Mouse (Mus musculus): ENCODE measurements around the gene Pot1a.

DNA sequence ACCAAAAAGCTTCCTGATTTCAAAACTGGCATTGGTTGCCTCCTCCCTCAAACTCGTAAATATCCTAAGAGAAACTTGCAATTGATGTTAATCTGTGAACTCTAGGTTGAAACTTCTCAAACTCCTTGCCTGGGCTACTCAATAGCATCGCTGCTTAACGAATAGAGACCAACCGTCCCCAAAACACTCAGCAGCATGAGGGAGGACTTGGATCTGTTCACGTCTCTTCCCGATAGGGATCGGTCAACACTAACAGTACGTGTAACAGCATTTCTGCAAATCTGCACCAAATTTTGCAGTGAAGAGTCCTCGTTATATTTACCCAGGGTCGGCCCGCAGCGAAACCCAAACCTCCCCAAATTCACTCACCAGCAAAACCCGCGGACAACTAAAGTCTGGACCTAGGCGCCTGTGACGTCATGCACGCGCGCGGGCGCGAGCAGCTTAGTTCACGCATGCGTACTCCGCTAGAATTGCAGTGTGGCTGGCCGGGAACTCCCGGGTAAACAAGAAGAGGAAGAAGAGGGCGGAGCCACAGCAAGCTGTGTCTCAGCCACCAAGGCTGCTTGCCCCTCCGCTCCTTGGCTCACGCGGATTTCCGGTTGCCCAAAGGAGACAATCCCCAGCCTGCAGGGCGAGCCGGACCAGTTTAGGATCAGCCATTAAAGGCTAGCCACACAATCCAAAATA is at the start of gene Pot1a:
- TF ChIP-seq ETS1 (conservative IDR thresholded peaks at IDR 0.05; ENCODE audit: low read depth, low read length) (0 out of 2 replicates have a peak, but pooled peaks have one; percentile 36), RAD21 (IDR thresholded peaks at IDR 0.05; ENCODE audit: low read depth, low read length) (no peak), POLR2A (IDR thresholded peaks at IDR 0.05; ENCODE audit: low read depth, low read length) (peak; percentile 82), ZNF384 (IDR thresholded peaks at IDR 0.05; ENCODE audit: low read depth, low read length) (no peak), EP300 (IDR thresholded peaks at IDR 0.05; ENCODE audit: low read length) (no peak), CTCF (conservative IDR thresholded peaks at IDR 0.05 in 1 of 2, IDR thresholded peaks at IDR 0.05 in 1 of 2; ENCODE audit: low read depth in 2 of 2, low read length in 2 of 2) (no peak), MAX (IDR thresholded peaks at IDR 0.05; ENCODE audit: low read length) (no peak; the same call in 1 of the 2 replicates), HCFC1 (IDR thresholded peaks at IDR 0.05; ENCODE audit: low read depth, low read length) (peak; percentile 80), ZMIZ1 (IDR thresholded peaks at IDR 0.05; ENCODE audit: low read depth, low read length) (peak; percentile 51), RCOR1 (conservative IDR thresholded peaks at IDR 0.05; ENCODE audit: low read depth, low read length) (no peak), IRF4 (IDR thresholded peaks at IDR 0.05; ENCODE audit: low read depth, low read length) (peak; percentile 83)
